Mouse (Mus musculus): ENCODE data around the gene Epop. TPM values are rescaled to one million over a fixed set of nuclear protein-coding genes. Genes with fewer than 3 reads are reported as not detected.

Gene Epop
- polyA plus RNA-seq, 1 experiment from 2014 or later = 12.5 TPM

DNA sequence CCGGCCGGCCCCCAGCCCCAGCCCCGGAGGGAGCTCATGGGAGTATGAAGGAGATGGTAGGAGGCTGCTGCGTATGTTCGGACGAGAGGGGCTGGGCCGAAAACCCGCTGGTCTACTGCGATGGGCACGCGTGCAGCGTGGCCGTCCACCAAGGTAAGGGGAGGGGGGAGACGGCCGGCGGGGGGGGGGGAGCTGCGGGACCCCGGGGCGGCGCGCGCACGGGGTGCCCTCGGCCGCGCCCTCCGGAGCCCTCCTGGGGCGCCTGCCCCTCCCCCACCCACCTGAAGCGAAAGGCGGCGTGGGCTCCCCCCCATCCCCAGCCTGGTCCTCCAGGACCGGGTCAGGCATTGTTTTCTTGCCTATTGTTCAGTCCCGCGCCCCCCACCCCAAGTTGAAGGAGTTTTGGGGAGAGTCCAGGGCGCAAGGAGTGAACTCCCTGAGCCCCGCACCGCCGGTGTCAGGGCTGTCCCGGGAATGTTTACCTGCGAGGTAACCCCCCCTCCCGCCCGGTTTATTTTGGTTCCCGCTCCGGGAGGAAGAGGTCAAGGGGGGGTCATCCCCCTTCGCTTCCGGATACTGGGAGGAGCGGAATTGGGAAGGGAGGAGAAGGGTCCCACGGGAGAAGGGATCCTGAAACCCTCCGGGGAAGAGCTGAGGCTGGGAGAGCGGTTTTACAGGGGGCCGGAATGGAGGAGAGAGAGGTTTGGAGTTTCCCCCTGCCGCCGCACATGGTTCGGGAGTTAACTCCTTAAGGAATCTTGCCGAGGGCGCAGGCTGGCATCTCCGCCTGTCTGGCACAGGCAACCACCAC lies 34.2 kb upstream of the Epop start:
- under 1% methylated on average over 34 of the region's 57 CpGs for WGBS
- Histone ChIP-seq H3K9ac (ENCODE audit: low read length) (peak overlapping the region; percentile 83), H3K4me3 (ENCODE audit: low read depth, low read length) (peak overlapping the region; percentile 89), H3K36me3 (ENCODE audit: control insufficient read depth, insufficient read depth, low read length) (peaks cover 8% of the 10 kb centered on the region; the same call in 1 of the 2 replicates), H3K4me1 (ENCODE audit: control insufficient read depth, insufficient read depth, low read length) (peaks cover 22% of the 10 kb centered on the region), H3K27ac (replicated peaks; ENCODE audit: low read depth, low read length) (peak overlapping the region; percentile 87), H3K9me3 (ENCODE audit: control insufficient read depth, low read length) (no peaks in the 10 kb centered on the region), H3K4me2 (ENCODE audit: low read depth, severe bottlenecking) (peak overlapping the region; percentile 69), H3K27me3 (ENCODE audit: control insufficient read depth, insufficient read depth, low read length) (peaks cover 9% of the 10 kb centered on the region; the same call in 1 of the 2 replicates)
- ATAC-seq (ENCODE audit: insufficient number of reproducible peaks, low FRiP score, low TSS enrichment, low read depth) = no peak
- DNase-seq (ENCODE audit: low spot score) = peak; percentile 77

DNA sequence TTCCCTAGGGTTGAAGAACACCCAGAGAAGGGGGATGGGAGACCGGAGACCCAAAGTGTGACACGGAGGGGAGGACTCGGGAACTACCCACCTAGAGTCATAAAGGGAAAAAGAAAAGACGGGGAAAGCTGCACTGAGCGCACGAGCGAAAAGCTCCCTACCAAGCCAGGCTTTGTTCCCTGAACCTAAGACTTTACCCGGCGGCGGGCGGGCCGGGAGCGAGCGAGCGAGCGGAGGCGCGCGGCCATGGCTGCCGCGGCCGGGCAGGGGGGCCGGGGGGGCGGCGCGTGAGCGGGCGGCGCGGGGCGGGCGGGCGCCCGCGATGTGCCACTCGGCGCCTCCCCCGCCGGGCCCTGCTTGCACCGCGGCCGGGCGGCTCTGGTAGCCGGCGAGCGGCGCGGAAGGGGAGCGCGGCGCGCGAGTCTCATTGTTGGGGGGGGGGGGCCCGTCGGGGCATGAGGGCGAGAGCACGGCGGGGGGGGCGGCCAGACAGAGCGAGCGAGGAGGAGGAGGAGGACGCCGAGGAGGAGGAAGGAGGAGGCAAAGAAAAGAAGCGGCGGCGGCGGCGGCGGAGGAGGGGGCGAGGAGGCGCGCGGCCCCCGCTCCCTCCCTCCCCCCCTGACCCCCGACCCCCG lies 33.5 kb upstream of the Epop start, which contains the start of gene Mllt6:
Gene Mllt6 (plus strand): TSS at position 522 of the 635 bp plus-strand sequence.
- no peaks in the 10 kb centered on the region for H3K9me3 ChIP-seq (ENCODE audit: control insufficient read depth, low read length)
- H3K4me2 ChIP-seq (ENCODE audit: low read depth, severe bottlenecking) = peak within 1 kb of the TSS; percentile 69
- peaks cover 22% of the 10 kb centered on the region for H3K4me1 ChIP-seq (ENCODE audit: control insufficient read depth, insufficient read depth, low read length)
- peak within 1 kb of the TSS; percentile 87 for H3K27ac ChIP-seq (replicated peaks; ENCODE audit: low read depth, low read length)
- DNase-seq (ENCODE audit: low spot score) = peak; percentile 84
- H3K4me3 ChIP-seq (ENCODE audit: low read depth, low read length) = peak within 1 kb of the TSS; percentile 89
- no peak for ATAC-seq (ENCODE audit: insufficient number of reproducible peaks, low FRiP score, low TSS enrichment, low read depth)
- peaks cover 6% of the 10 kb centered on the region; the same call in 1 of the 2 replicates for H3K36me3 ChIP-seq (ENCODE audit: control insufficient read depth, insufficient read depth, low read length)
- H3K9ac ChIP-seq (ENCODE audit: low read length) = peak within 1 kb of the TSS; percentile 83
- under 1% methylated on average over 50 of the region's 76 CpGs for WGBS
- H3K27me3 ChIP-seq (ENCODE audit: control insufficient read depth, insufficient read depth, low read length) = peaks cover 9% of the 10 kb centered on the region; the same call in 1 of the 2 replicates

DNA sequence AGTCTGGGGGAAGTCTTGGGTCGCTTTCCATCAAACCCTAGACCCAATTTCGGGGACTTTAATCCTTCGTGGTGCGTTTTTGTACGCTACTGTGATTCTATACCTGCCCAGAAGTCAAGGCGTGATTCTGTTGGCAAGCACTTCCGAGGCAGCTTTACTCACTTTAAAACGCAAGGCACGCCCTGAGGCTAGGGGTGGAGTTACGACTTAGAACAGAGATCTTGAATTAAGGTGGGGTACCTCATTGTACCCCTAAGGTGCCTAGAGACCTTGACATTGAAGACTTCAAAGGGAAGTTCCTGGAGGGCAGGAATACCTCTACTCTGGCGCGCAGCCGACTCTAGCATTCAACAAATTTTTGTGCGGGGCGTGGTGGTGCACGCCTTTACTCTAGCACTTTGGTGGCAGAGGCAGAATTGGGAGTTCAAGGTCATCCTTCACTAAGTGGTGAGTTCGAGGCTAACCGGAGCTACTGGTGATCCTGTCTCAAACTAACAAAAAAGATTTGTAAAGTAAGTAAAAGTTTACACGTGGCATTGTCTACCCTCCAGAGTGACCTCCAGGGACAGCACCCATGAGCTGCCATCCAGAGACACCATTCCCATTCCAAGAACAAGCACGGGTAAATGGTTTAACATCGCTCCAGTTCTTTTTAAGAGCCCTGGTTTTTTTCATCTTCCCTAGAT lies 32.8 kb upstream of the Epop start:
- WGBS = 1% methylated on average over 21 of the region's 21 CpGs
- H3K4me1 ChIP-seq (ENCODE audit: control insufficient read depth, insufficient read depth, low read length) = peaks cover 22% of the 10 kb centered on the region
- H3K27ac ChIP-seq (replicated peaks; ENCODE audit: low read depth, low read length) = no peak overlapping the region
- peak overlapping the region; percentile 83 for H3K9ac ChIP-seq (ENCODE audit: low read length)
- H3K9me3 ChIP-seq (ENCODE audit: control insufficient read depth, low read length) = no peaks in the 10 kb centered on the region
- no peak for ATAC-seq (ENCODE audit: insufficient number of reproducible peaks, low FRiP score, low TSS enrichment, low read depth)
- peaks cover 9% of the 10 kb centered on the region; the same call in 1 of the 2 replicates for H3K27me3 ChIP-seq (ENCODE audit: control insufficient read depth, insufficient read depth, low read length)
- DNase-seq (ENCODE audit: low spot score) = peak; percentile 62
- peaks cover 6% of the 10 kb centered on the region; the same call in 1 of the 2 replicates for H3K36me3 ChIP-seq (ENCODE audit: control insufficient read depth, insufficient read depth, low read length)
- H3K4me3 ChIP-seq (ENCODE audit: low read depth, low read length) = peak overlapping the region; percentile 89
- peak overlapping the region; percentile 69 for H3K4me2 ChIP-seq (ENCODE audit: low read depth, severe bottlenecking)

DNA sequence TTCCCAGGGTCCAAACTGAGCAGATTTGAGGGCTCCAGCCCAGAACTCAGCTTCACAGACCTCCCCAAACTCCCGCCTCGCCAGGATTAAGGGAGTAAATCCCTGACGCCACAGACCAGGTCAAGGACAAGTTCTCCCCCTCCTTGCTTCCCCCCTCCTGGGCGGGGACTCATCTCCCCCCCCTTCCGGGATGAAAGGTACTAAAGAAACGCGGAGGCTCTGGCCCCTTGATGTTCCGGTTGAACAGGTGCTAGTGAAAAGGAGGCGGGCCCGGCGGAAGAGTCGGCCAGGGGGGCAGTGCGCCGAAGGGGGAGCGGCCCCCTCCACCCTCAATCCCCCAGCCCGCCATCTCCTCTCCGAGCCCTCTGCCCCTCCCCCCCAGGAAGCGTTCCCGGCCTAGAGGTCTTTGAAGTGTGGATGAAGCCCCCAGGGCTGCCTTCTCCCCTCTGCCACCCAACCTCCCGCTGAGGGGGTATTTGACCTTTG lies 32.2 kb upstream of the Epop start:
- Histone ChIP-seq H3K36me3 (ENCODE audit: control insufficient read depth, insufficient read depth, low read length) (peaks cover 6% of the 10 kb centered on the region; the same call in 1 of the 2 replicates), H3K4me1 (ENCODE audit: control insufficient read depth, insufficient read depth, low read length) (peaks cover 22% of the 10 kb centered on the region), H3K27ac (replicated peaks; ENCODE audit: low read depth, low read length) (no peak overlapping the region), H3K9ac (ENCODE audit: low read length) (0 out of 2 replicates have a peak overlapping the region, but pooled peaks have one; percentile 5), H3K4me2 (ENCODE audit: low read depth, severe bottlenecking) (peak overlapping the region; percentile 69), H3K9me3 (ENCODE audit: control insufficient read depth, low read length) (no peaks in the 10 kb centered on the region), H3K27me3 (ENCODE audit: control insufficient read depth, insufficient read depth, low read length) (peaks cover 9% of the 10 kb centered on the region; the same call in 1 of the 2 replicates), H3K4me3 (ENCODE audit: low read depth, low read length) (peak overlapping the region; percentile 89)
- under 1% methylated on average over 19 of the region's 20 CpGs for WGBS
- ATAC-seq (ENCODE audit: insufficient number of reproducible peaks, low FRiP score, low TSS enrichment, low read depth) (no peak), DNase-seq (ENCODE audit: low spot score) (peak; percentile 72)

DNA sequence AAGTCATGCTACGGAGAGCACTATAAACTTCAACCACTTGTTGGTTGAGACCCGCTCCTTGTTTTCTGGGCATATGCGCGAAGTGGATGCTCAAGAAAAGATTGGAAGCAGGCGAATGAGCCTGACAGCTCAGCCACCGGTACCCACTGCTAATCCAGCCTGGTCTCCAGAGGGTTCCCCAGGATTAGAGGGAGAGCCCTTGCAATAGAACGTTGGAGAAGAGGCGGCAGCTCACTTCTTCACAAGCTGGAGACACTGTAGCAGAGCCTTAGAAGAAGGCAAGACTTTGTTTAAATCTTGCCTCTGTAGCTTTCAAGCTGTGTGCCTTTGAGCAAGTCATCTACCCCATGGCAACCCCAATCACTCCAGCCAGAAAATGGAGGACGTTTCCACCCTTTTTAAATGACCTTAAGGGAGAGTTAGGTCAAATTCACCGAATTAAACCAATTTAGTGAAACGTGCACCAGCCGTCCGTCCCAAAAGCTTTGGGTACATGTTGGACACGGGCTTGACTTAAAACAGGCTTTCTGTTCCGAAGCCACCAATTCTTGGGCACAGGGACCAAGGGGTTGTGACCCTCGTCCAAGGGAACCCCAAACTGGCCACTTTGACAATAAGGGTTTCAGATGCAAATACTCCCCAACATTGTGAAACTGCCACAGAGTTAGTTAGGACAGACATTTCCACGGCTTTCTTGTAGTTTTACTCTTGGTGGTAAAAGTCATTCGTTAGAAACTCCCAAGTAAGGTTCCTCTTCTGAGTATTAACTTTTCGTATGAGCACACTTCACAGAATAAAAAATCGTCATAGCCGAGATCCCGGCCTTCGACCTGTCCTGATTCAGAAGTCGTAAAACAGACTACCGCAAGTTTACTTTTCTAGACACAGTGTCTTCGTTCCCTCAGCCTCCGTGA lies 31.5 kb upstream of the Epop start:
- no peak for DNase-seq (ENCODE audit: low spot score)
- Histone ChIP-seq H3K36me3 (ENCODE audit: control insufficient read depth, insufficient read depth, low read length) (peaks cover 4% of the 10 kb centered on the region; the same call in 1 of the 2 replicates), H3K4me1 (ENCODE audit: control insufficient read depth, insufficient read depth, low read length) (peaks cover 23% of the 10 kb centered on the region), H3K4me2 (ENCODE audit: low read depth, severe bottlenecking) (peak overlapping the region; percentile 69), H3K27ac (replicated peaks; ENCODE audit: low read depth, low read length) (no peak overlapping the region), H3K4me3 (ENCODE audit: low read depth, low read length) (peak overlapping the region; percentile 89), H3K27me3 (ENCODE audit: control insufficient read depth, insufficient read depth, low read length) (peaks cover 9% of the 10 kb centered on the region; the same call in 1 of the 2 replicates), H3K9ac (ENCODE audit: low read length) (peak overlapping the region; percentile 80; the same call in 1 of the 2 replicates), H3K9me3 (ENCODE audit: control insufficient read depth, low read length) (no peaks in the 10 kb centered on the region)
- ATAC-seq (ENCODE audit: insufficient number of reproducible peaks, low FRiP score, low TSS enrichment, low read depth) = no peak
- 1% methylated on average over 27 of the region's 27 CpGs for WGBS

DNA sequence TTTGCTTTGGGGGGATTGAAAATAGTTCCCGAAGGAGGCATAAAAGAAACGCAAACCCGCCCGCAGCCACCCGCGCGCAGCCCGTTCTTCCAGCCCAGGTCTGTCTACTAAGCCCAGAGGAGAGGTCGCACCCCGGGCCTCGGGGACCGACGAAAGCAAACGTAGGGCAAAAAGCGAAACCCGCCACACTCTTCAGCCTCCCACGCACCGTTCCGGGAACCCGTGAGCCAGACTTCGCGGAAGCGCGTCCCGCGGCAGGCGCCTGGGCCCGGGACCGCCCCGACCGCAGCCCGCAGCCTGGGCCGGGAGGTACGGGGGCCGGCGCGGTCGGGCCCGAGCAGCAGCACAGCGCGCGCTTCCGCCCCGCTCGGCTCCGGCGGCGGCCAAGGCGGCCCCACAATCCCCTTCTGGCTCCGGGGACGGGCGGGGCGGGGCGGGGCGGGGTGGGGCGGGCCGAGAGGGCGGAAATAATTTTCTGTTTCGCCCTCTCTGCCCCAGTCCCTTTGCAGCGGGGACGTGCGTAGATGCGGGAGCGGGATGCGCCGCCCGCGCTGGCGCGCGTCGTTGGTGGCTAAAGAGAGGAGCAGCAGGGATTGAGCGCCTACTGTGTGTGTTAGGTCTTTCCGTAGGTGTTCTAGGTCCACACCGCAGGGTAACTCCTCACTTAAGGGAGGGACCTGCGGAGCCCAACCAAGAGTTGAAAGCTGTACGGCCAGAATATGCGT lies 30.6 kb upstream of the Epop start:
- Histone ChIP-seq H3K9me3 (ENCODE audit: control insufficient read depth, low read length) (no peaks in the 10 kb centered on the region), H3K36me3 (ENCODE audit: control insufficient read depth, insufficient read depth, low read length) (no peaks in the 10 kb centered on the region), H3K4me1 (ENCODE audit: control insufficient read depth, insufficient read depth, low read length) (peaks cover 24% of the 10 kb centered on the region), H3K4me3 (ENCODE audit: low read depth, low read length) (peak overlapping the region; percentile 53), H3K9ac (ENCODE audit: low read length) (peak overlapping the region; percentile 80), H3K27me3 (ENCODE audit: control insufficient read depth, insufficient read depth, low read length) (peaks cover 9% of the 10 kb centered on the region; the same call in 1 of the 2 replicates), H3K27ac (replicated peaks; ENCODE audit: low read depth, low read length) (0 out of 2 replicates have a peak overlapping the region, but pooled peaks have one; percentile 22), H3K4me2 (ENCODE audit: low read depth, severe bottlenecking) (peak overlapping the region; percentile 50)
- DNase-seq (ENCODE audit: low spot score) = peak; percentile 83
- under 1% methylated on average over 69 of the region's 78 CpGs for WGBS
- ATAC-seq (ENCODE audit: insufficient number of reproducible peaks, low FRiP score, low TSS enrichment, low read depth) = peak; percentile 78

Measured in limb, embryonic 11.5 days (tissue).